Mouse (Mus musculus): ENCODE measurements at regions not wholly inside any gene's neighbourhood (a gene's known extent, or its start where the extent isn't known, plus 50 kb on each side); places are given as distances from the start of the nearest gene placed in this dataset.

GRCm38 (mm10) chr13:32649982-32650381, 133.8 kb downstream of the Mylk4 start:
- no peak for DNase-seq

DNA sequence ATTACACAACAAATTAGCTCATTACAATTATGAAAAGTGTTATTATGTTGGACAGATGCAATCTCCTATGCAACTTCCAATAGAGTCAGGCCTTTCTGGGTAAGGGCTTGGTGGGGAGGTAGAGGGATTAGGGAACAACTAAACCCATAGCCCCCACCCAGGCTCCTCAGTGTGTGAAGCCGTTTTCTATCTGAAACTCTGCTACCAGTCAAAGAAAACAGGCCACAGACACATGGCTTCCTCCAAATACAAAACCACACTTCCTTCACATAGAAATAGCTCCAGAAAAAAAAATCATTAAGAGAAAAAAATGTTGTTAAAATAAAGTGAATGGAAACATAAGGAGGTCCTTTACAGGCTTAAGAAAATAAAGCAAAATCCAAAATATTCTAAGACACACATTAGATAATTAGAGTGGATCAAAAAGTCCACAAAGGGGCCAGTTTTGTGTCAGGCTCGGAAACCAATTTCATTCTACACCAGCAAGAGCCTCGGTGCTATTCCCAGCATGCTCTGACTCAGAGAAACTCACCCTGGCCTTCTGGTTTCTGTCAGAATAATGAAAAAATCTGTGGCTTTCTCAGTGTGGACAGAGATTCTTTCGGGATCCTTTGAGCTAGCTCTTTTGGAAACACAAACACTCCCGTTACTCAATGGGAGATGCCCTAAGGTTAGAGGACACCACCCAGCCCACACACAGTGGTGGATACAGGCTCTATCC, 140.6 kb downstream of the Mylk4 start:
- DNase-seq = no peak

DNA sequence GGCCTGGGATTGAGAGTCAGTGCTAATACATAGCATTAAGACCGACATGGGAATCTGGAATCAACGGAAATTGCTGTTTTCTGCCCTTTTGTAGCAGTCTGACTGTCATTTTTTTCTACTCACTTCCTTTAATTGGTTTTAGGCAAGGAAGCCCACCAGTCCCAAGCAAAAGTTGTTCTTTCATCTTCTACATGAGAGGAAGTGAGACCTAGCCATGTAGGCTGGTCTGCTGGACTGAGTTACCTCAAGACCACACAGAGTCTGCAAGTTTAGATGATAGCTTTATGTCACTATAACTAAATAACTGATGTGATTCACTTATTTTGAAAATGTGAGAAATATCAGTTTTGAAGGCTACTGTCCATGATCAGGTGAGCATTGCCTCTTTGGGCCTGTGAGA, 142.8 kb downstream of the Mylk4 start:
- DNase-seq = no peak

- peak; percentile 24 for DNase-seq
These were observed 153.5 kb downstream of the Mylk4 start for GRCm38 (mm10) chr13:32630122-32630732.

- no peak for DNase-seq
These were observed 169.8 kb downstream of the Mylk4 start for GRCm38 (mm10) chr13:32613916-32614315.

- peak; percentile 45 for DNase-seq
These were observed 172.0 kb downstream of the Mylk4 start for GRCm38 (mm10) chr13:32611551-32612295.

DNA sequence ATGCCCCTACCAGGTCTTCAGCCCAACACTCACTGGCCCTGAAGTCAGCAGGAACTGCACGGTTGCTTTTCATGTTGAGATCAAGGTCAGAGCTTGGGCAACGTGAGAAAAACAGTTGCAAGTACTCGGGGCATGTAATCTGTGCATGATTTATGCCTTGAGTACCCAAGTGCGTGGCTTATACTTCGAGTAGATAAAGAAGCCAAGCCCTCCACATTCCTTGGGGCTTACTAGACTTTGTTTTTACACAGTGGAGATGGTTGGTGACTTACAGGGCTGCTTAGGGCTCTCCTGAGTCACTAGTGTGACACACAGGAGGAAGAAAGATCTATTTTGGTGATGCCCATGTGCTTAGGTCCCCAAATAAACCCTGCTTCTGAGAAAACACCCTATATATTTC, 172.8 kb downstream of the Mylk4 start:
- no peak for DNase-seq

GRCm38 (mm10) chr13:32608413-32608812, 175.3 kb downstream of the Mylk4 start:
- peak; percentile 31 for DNase-seq

DNA sequence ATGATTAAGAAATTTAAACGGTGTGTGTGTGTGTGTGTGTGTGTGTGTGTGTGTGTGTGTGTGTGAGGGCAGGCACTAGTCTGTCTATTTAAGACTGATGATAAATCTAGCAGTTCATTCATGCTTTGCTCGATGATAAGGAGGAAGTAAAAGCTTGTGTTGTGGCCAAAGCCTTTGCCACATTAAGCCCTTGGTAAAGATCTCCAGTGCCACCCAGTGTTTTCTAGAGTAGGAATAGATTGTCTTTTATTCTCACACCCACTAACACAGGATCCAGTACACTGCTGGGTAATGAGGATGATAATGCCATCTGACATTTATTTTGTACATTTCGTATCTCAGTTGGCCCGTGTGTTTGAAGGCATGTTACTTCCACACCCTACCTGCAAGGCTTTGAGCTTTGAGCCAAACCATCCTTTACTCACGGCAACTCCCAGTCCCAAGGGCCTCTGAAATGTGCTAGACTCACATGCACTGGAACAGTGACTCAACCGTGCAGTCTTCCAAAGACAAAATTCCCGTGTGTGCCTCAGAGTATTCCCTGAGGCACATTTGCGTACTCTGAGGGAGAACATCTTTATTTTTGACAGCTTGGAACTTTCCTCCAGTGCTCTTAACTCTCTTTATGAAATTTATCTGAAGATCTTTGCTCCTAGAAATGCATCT, 179.7 kb downstream of the Mylk4 start:
- DNase-seq = no peak

DNA sequence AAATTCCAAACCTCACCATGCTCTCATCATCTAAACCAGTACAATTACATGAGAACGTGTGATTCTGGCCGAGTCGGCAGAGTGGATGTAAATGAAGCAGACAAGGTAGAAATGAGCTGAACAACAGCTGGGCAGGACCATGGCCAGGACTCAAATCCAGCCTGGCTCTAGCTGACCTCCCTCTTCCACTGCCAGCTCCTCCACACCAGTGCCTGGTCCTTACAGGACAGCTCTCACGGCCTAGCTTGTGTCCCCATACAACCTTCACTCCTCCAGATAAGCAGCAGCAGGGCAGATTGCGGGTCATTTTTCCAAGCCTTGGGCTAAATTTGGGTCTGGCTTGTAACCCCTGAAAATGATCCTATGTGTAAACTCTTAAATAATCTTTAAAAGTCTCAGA, 182.4 kb downstream of the Mylk4 start:
- DNase-seq = no peak

DNA sequence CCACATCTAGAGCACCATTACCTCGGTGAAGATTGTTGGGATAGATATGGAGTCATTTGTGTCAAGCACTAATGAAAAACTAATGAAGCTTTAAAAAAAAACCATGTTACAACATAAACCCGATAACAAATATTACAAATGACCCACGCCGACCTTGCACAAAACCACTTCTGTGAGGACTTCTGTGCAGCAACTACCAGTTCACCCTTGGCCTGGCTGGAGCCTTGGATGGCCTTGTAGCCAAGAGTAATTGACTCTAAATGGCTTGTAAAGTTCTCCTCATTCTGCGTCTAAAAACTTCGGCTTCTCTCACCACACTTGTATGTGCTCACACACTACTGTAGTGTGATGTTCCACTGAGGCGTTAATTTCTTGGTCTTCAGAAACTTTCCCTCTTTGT, 190.1 kb downstream of the Mylk4 start:
- no peak for DNase-seq

DNA sequence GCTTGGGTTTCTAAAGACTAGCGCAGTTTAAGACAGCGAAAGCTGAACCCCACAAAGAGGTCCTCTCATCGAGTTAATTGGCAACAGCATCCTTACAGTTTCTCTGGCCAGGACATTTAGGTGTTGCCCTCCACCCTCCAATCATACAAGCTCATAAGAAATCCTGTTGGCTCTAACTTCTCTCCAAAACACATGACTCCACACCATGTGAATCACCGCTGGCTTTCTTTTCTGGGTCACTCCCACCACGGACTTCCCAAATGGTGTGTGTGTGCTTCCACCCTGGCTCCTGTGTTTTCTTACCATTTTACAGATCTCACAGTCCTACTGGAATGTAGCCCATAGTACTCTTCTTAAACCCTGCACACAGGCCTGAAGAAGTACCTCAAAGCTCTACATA, 190.6 kb downstream of the Mylk4 start:
- no peak for DNase-seq

DNA sequence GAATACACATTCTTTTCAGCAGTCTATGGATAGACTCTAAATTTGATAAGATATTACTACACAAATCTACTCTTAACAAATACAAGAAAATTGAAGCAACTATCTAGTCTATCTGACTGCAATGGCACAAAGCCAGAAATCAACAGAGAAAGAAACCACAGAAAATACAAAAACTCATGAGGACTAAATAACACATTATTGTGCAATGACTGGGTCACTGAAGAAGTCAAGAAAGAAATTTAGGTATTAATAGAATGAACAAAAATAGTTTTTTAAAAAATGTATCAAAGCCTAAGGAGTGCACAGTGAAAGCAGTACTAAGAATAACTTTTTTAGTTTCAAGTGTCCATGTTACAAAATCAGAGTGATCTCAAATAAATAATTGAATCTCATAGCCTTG, 202.2 kb downstream of the Mylk4 start:
- no peak for DNase-seq

DNA sequence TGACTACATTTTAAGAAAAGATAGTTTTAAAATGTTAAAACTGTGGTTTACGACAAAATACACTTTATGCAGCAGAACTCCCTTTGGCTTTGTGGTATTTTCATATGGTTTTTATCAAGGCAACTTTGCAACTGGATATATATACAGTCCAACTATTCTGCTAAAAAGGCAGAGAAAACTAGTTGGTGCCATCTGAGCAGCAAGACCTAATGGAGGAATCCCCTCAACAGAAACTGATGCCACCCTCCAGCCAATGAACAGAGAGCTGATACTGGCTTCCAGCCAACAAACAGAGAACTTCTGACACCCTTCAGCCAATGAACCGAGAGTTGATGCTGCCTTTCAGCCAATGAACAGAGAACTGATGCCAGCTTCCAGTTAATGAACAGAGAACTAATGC, 215.9 kb downstream of the Mylk4 start:
- no peak for DNase-seq

DNA sequence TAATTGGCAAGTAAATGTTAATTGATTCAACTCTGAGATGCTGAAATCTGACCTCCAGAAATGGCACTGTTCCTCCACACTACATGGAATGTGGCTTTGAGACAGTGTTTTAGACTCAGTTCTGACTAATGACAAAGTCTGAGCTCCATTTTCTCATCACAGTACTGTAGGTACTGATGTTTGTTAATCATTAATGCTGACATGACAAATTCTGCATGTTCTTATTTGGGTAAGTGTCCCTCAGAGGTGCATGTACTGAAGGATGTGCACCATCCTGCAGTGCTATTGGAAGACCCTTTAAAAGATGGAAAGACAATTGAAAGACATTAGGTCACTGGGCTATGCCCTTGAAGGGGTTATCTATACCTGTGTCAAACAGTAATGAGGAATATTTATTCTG, 222.1 kb upstream of the Gmds start:
- no peak for DNase-seq

- no peak for DNase-seq
These were observed 217.9 kb upstream of the Gmds start for GRCm38 (mm10) chr13:32556396-32556795.

DNA sequence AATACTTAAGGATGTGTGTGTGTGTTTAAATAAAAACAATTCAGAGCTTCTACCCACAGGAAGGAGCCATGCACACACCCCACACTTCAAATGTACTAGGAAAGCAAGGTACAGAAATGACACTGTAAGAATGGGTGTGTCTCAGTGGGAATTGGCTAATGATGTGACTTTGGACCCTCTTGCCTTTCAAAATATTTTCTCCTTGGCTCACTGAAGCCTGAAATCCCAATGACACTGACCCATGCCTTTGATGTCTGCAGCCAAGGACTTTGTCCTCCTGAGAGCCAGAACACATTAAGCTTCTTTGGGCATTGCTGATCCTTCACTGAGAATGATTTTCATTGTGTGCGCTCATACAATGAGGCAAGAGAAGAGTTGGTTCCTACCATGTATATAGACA, 216.5 kb upstream of the Gmds start:
- peak; percentile 18 for DNase-seq

- DNase-seq = no peak
These were observed 216.1 kb upstream of the Gmds start for GRCm38 (mm10) chr13:32554601-32555000.

GRCm38 (mm10) chr13:32553136-32553535, 214.6 kb upstream of the Gmds start:
- DNase-seq = peak; percentile 11

GRCm38 (mm10) chr13:32550113-32550512, 211.6 kb upstream of the Gmds start:
- no peak for DNase-seq

GRCm38 (mm10) chr13:32547126-32547525, 208.6 kb upstream of the Gmds start:
- no peak for DNase-seq

DNA sequence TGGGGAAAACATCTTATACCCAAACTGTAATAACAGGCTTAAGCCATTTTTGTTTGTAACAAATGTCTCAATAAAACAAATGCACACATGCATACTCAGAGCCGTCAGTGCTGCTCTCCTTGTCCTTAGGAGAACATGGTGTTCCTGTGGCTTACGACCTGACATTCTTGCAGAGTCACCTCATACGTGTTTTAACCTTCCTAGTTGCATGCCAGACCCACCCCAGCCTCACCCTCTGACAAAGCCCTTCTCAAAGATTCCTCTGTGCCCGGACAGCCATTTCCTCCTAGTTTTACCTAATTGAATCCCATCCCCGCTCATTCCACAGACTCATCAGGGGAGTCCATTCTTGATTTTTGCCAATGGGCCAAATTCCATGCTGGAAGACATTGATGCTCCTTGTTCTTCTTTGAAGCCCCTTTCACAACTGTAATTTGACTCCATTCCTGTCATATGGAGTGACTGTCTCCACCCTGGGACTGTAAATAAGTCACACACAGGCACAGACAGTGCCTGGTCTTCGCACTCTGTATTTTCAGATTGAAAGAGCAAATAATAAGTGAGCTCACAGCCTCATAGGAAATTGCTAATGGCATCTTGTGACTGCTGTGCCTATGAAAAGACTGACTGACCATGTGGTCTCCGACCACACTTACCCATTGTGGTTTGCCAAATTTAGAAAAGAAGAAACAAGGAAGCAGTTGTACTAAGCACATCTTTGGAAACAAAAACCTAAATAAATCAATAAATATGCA, 206.6 kb upstream of the Gmds start:
- DNase-seq = no peak

- no peak for DNase-seq
These were observed 203.1 kb upstream of the Gmds start for GRCm38 (mm10) chr13:32541611-32542010.

Data from kidney, postnatal 10 days (tissue).